Mouse (Mus musculus): ENCODE data around the gene Tcf7l2. TPM values are rescaled to one million over a fixed set of nuclear protein-coding genes. Genes with fewer than 3 reads are reported as not detected.

Gene Tcf7l2
- polyA plus RNA-seq, 2 experiments = 7.8 to 18.4 TPM

DNA sequence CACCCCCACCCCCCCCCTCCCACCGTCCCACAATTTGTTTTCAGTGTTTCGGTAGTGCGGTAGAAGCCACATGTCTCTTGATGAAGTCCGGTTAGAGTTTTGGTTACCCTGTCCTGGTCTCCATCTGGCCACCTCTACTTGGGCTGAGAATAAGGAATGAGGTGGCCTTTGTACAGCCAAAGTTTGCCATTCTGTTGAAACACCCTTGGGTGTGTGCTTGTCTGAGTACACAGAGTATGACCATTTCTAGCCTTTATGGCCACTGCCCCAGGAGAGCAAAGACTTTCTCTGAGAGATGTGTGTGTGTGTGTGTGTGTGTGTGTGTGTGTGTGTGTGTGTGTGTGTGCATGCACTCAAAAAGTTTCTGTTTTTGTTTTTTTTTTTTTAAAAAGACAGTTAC is 127.0 kb downstream of the Tcf7l2 start:
- no peak for DNase-seq (ENCODE audit: low read depth in 3 of 3, low spot score in 3 of 3)

GRCm38 (mm10) chr19:55870825-55871224 is 129.2 kb downstream of the Tcf7l2 start:
- no peak overlapping the region for H3K27ac ChIP-seq
- no peak overlapping the region for H3K4me2 ChIP-seq (ENCODE audit: low read depth)
- no peaks in the 10 kb centered on the region for H3K36me3 ChIP-seq (replicated peaks; ENCODE audit: control insufficient read depth, insufficient read depth, low read depth)
- DNase-seq (ENCODE audit: low read depth in 3 of 3, low spot score in 3 of 3) = no peak
- ATAC-seq (ENCODE audit: insufficient read depth) = no peak
- H3K9ac ChIP-seq (replicated peaks) = no peak overlapping the region
- peaks cover 32 to 40% of the 10 kb centered on the region in 2 experiments for H3K4me1 ChIP-seq (replicated peaks; ENCODE audit: control insufficient read depth in 2 of 2, insufficient read depth in 2 of 2, low read length in 1 of 2)
- no peak overlapping the region for H3K4me3 ChIP-seq (ENCODE audit: insufficient read depth in 1 of 2, low read depth in 2 of 2, low read length in 2 of 2)
- TF ChIP-seq CTCF (IDR thresholded peaks at IDR 0.05; ENCODE audit: low read depth) (no peak), EP300 (IDR thresholded peaks at IDR 0.05; ENCODE audit: low read depth) (no peak)
- 77% methylated on average over 12 of the region's 12 CpGs for WGBS (ENCODE audit: insufficient replicate concordance)
- no peaks in the 10 kb centered on the region for H3K9me3 ChIP-seq (ENCODE audit: control insufficient read depth, low read length)
- no peaks in the 10 kb centered on the region for H3K27me3 ChIP-seq (ENCODE audit: control insufficient read depth, insufficient read depth, low read length)

More for the DNA sequence above, 127.0 kb downstream of the Tcf7l2 start:
- peaks cover 45 to 55% of the 10 kb centered on the region in 2 experiments for H3K4me1 ChIP-seq (replicated peaks; ENCODE audit: control insufficient read depth in 2 of 2, insufficient read depth in 2 of 2, low read length in 1 of 2)
- H3K27ac ChIP-seq = no peak overlapping the region; the same call in 1 of the 2 replicates
- no peak for TF ChIP-seq CTCF (IDR thresholded peaks at IDR 0.05; ENCODE audit: low read depth)
- no peak for TF ChIP-seq EP300 (IDR thresholded peaks at IDR 0.05; ENCODE audit: low read depth)
- WGBS (ENCODE audit: insufficient replicate concordance) = 85% methylated on average over 4 of the region's 4 CpGs
- H3K9ac ChIP-seq (replicated peaks) = no peak overlapping the region
- no peak for ATAC-seq (ENCODE audit: insufficient read depth)
- H3K4me3 ChIP-seq (ENCODE audit: insufficient read depth in 1 of 2, low read depth in 2 of 2, low read length in 2 of 2) = no peak overlapping the region
- H3K27me3 ChIP-seq (ENCODE audit: control insufficient read depth, insufficient read depth, low read length) = no peaks in the 10 kb centered on the region
- no peaks in the 10 kb centered on the region for H3K9me3 ChIP-seq (ENCODE audit: control insufficient read depth, low read length)
- no peak overlapping the region for H3K4me2 ChIP-seq (ENCODE audit: low read depth)
- H3K36me3 ChIP-seq (replicated peaks; ENCODE audit: control insufficient read depth, insufficient read depth, low read depth) = no peaks in the 10 kb centered on the region

- no peaks in the 10 kb centered on the region for H3K9me3 ChIP-seq (ENCODE audit: control insufficient read depth, low read length)
- H3K27me3 ChIP-seq (ENCODE audit: control insufficient read depth, insufficient read depth, low read length) = no peaks in the 10 kb centered on the region
- TF ChIP-seq EP300 (IDR thresholded peaks at IDR 0.05; ENCODE audit: low read depth) (no peak), CTCF (IDR thresholded peaks at IDR 0.05; ENCODE audit: low read depth) (no peak)
- no peak overlapping the region for H3K9ac ChIP-seq (replicated peaks)
- H3K4me2 ChIP-seq (ENCODE audit: low read depth) = no peak overlapping the region
- ATAC-seq (ENCODE audit: insufficient read depth) (no peak), DNase-seq (ENCODE audit: low read depth in 3 of 3, low spot score in 3 of 3) (no peak)
- no peaks in the 10 kb centered on the region for H3K36me3 ChIP-seq (replicated peaks; ENCODE audit: control insufficient read depth, insufficient read depth, low read depth)
- peaks cover 25 to 36% of the 10 kb centered on the region in 2 experiments for H3K4me1 ChIP-seq (replicated peaks; ENCODE audit: control insufficient read depth in 2 of 2, insufficient read depth in 2 of 2, low read length in 1 of 2)
- WGBS (ENCODE audit: insufficient replicate concordance) = 59% methylated on average over 3 of the region's 3 CpGs
- H3K4me3 ChIP-seq (ENCODE audit: insufficient read depth in 1 of 2, low read depth in 2 of 2, low read length in 2 of 2) = no peak overlapping the region
- H3K27ac ChIP-seq = no peak overlapping the region
Measured at GRCm38 (mm10) chr19:55871496-55871895, 129.9 kb downstream of the Tcf7l2 start.

DNA sequence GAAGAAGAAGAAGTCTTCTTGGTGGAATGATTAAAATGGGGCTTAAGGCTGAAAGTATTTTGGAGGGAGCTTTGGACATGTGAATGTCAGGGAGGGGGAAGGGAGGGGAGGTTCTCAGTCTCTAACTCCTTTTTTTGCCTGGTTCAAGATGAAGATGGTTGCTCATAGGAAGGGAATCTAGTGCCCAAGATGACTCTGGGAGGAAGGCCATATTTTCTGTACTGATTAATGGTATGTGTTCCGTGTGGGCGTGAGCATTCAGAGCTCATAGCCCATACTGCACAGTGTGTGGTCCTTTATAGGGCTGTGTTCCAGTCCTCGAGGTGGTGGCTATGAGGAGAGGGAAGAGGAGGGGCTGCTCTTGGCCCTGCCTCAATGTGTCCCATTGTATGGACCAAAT is 131.6 kb downstream of the Tcf7l2 start:
- H3K27ac ChIP-seq = no peak overlapping the region
- no peaks in the 10 kb centered on the region for H3K9me3 ChIP-seq (ENCODE audit: control insufficient read depth, low read length)
- H3K4me3 ChIP-seq (ENCODE audit: insufficient read depth in 1 of 2, low read depth in 2 of 2, low read length in 2 of 2) = no peak overlapping the region
- no peaks in the 10 kb centered on the region for H3K36me3 ChIP-seq (replicated peaks; ENCODE audit: control insufficient read depth, insufficient read depth, low read depth)
- peaks cover 8 to 19% of the 10 kb centered on the region in 2 experiments for H3K4me1 ChIP-seq (replicated peaks; ENCODE audit: control insufficient read depth in 2 of 2, insufficient read depth in 2 of 2, low read length in 1 of 2)
- no peak for TF ChIP-seq CTCF (IDR thresholded peaks at IDR 0.05; ENCODE audit: low read depth)
- no peak for TF ChIP-seq EP300 (IDR thresholded peaks at IDR 0.05; ENCODE audit: low read depth)
- whole genome bisulfite sequencing (ENCODE audit: insufficient replicate concordance) = 68% methylated on average over 3 of the region's 3 CpGs
- ATAC-seq (ENCODE audit: insufficient read depth) (no peak), DNase-seq (ENCODE audit: low read depth in 3 of 3, low spot score in 3 of 3) (no peak)
- H3K27me3 ChIP-seq (ENCODE audit: control insufficient read depth, insufficient read depth, low read length) = no peaks in the 10 kb centered on the region
- H3K4me2 ChIP-seq (ENCODE audit: low read depth) = no peak overlapping the region
- H3K9ac ChIP-seq (replicated peaks) = no peak overlapping the region

DNA sequence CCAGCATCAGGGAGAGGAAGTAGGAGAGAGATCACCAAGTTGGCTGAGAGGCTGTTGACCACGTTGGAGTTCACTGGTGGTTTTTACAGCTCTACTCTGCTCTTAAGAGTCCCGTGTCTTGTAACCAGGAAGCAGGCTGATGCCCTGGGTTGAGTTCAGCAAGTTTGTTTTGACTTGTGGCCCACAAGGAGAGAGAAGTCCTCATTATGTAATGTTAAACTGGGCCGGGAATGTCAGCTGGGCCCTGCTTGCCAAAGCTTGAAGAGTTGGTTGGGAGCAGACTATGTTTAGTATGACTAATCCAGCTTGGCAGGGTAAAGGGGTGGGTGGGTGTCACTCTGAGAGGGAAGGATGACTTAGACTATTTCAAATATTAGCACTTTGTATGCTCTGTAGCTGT is 134.9 kb downstream of the Tcf7l2 start:
- Histone ChIP-seq H3K27me3 (ENCODE audit: control insufficient read depth, insufficient read depth, low read length) (no peaks in the 10 kb centered on the region), H3K4me2 (ENCODE audit: low read depth) (no peak overlapping the region), H3K27ac (no peak overlapping the region), H3K4me3 (ENCODE audit: insufficient read depth in 1 of 2, low read depth in 2 of 2, low read length in 2 of 2) (no peak overlapping the region), H3K36me3 (replicated peaks; ENCODE audit: control insufficient read depth, insufficient read depth, low read depth) (no peaks in the 10 kb centered on the region), H3K9me3 (ENCODE audit: control insufficient read depth, low read length) (no peaks in the 10 kb centered on the region), H3K4me1 (replicated peaks; ENCODE audit: control insufficient read depth in 2 of 2, insufficient read depth in 2 of 2, low read length in 1 of 2) (peaks cover 0 to 4% of the 10 kb centered on the region in 2 experiments; a peak in 2 of 4 replicates), H3K9ac (replicated peaks) (no peak overlapping the region; the same call in 1 of the 2 replicates)
- 38% methylated on average over 3 of the region's 3 CpGs for WGBS (ENCODE audit: insufficient replicate concordance)
- TF ChIP-seq CTCF (IDR thresholded peaks at IDR 0.05; ENCODE audit: low read depth) (no peak), EP300 (IDR thresholded peaks at IDR 0.05; ENCODE audit: low read depth) (no peak)
- DNase-seq (ENCODE audit: low read depth in 3 of 3, low spot score in 3 of 3) = no peak
- no peak for ATAC-seq (ENCODE audit: insufficient read depth)

Measured in liver, embryonic 14.5 days (tissue).